Mouse (Mus musculus) midbrain, embryonic 16.5 days (tissue): Measurements from ENCODE around the gene Hsd17b14. TPM values are rescaled to one million over a fixed set of nuclear protein-coding genes. Genes with fewer than 3 reads are reported as not detected.
"Not testable (repeated sequence)": the region's sequence is repeated elsewhere in the genome, so short reads cannot be mapped to it uniquely, and the experiment has no call there.

Source experiments
- ATAC-seq: fragments of 200-750 bp; cut with Nextera tagmentation; 2 replicates; pipeline ENCODE4 v1.8.0; 2017; ENCODE audit warnings: moderate TSS enrichment
- H3K27ac ChIP-seq: fragments of 300-500 bp; sonication (generic); 2 replicates; pipeline ENCODE4 v1.5.1; 2014; ENCODE audit warnings: mild to moderate bottlenecking, low read length, mixed read lengths
- H3K27me3 ChIP-seq: fragments of 300-500 bp; sonication (generic); 2 replicates; pipeline ENCODE4 v1.6.1; 2014; ENCODE audit warnings: low read depth, low read length, mixed read lengths; ENCODE audit not compliant: control insufficient read depth, insufficient read depth
- H3K36me3 ChIP-seq: fragments of 300-500 bp; sonication (generic); 2 replicates; pipeline ENCODE4 v1.6.1; 2014; ENCODE audit warnings: mild to moderate bottlenecking, low read length, moderate library complexity, mixed read lengths; ENCODE audit not compliant: control insufficient read depth, insufficient read depth
- H3K4me1 ChIP-seq: fragments of 300-500 bp; sonication (generic); 2 replicates; pipeline ENCODE4 v1.6.1; 2014; ENCODE audit warnings: mild to moderate bottlenecking, low read length, mixed read lengths; ENCODE audit not compliant: control insufficient read depth, insufficient read depth
- H3K4me2 ChIP-seq: fragments of 300-500 bp; sonication (generic); 2 replicates; pipeline ENCODE4 v1.6.1; 2014; ENCODE audit warnings: mild to moderate bottlenecking, low read length, mixed read lengths
- H3K4me3 ChIP-seq: fragments of 300-500 bp; sonication (generic); 2 replicates; pipeline ENCODE4 v1.5.1; 2014; ENCODE audit warnings: low read depth, mild to moderate bottlenecking, low read length, moderate library complexity, mixed read lengths
- H3K9ac ChIP-seq: fragments of 300-500 bp; sonication (generic); 2 replicates; pipeline ENCODE4 v1.6.1; 2014; ENCODE audit warnings: low read depth, low read length, mixed read lengths
- H3K9me3 ChIP-seq: fragments of 300-500 bp; sonication (generic); replicated peaks from 2 replicates; pipeline ENCODE4 v1.6.1; 2014; ENCODE audit warnings: mild to moderate bottlenecking, low read length, mixed read lengths; ENCODE audit not compliant: control insufficient read depth, poor library complexity, severe bottlenecking
- WGBS: fragments of 180-500 bp; shearing (Covaris S2); extraction: QIAGEN DNeasy Blood & Tissue Kit; methylation state at CpG from one replicate; pipeline ENCODE4 v1.1.7; 2014; 5-methylcytosine and 5-hydroxymethylcytosine counted together
- polyA plus RNA-seq: library from polyadenylated mRNA; unstranded; fragments of >200 nt; fragmentation: Nextera tagmentation; extraction: Ambion mirVana; gene quantifications from 2 replicates; pipeline ENCODE4 v1.2.1, GENCODE M21; 2015

Hsd17b14 gene
- polyA plus RNA-seq, 1 experiment from 2014 or later = 0.21 TPM

DNA sequence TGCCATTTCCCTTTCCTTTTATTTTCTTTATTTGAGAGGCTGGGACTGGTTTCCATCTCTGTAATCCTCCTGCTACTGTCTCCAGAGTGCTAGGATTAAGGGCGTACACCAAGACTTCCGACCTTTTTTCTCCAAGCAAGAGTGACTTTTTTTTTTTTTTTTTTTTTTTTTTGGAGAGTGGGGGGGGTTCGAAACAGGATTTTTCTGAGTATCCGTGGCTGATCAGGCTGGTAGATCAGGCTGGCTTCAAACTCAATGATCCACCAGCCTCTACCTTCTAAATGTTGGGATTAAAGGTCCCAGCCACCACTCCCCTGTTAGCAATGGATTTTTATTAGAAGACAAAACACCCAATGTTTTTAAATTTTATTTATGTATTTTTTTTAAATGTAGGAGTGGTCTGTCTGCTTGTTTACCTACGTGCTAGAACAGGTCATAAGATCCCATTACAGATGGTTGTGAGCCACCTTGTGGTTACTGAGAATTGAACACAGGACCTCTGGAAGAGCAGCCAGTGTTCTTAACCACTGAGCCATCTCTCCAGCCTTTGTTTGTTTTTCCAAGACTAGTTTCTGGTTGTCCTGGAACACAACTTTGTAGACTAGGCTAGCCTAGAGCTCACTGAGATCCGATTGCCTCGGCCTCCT is 28.1 kb upstream of the Hsd17b14 start:
- Histone ChIP-seq H3K9me3 (no peaks in the 10 kb centered on the region), H3K9ac (peak overlapping the region; percentile 78), H3K36me3 (no peaks in the 10 kb centered on the region), H3K27ac (peak overlapping the region; percentile 66; the same call in 1 of the 2 replicates), H3K4me3 (peak overlapping the region; percentile 66), H3K27me3 (0 out of 2 replicates have a peak, but pooled peaks cover 2% of the 10 kb centered on the region), H3K4me2 (peak overlapping the region; percentile 84), H3K4me1 (peaks cover 11% of the 10 kb centered on the region)
- 27% methylated on average over 7 of the region's 7 CpGs for WGBS
- no peak for ATAC-seq

DNA sequence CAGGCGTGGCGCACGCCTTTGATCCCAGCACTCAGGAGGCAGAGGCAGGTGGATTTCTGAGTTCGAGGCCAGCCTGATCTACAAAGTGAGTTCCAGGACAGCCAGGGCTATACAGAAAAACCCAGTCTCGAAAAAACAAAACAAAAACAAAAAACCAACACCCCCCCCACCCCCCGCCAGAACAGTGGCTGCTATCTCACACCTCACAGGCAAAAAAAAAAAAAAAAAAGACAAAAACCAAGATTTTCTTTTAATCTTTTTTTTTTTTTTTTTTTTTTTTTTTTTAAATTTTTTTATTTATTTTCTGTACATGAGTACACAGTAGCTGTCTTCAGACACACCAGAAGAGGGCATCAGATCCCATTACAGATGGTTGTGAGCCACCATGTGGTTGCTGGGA is 27.5 kb upstream of the Hsd17b14 start:
- not testable (repeated sequence) for H3K4me3 ChIP-seq, H3K9ac ChIP-seq, H3K36me3 ChIP-seq, ATAC-seq, H3K9me3 ChIP-seq, H3K27me3 ChIP-seq, H3K27ac ChIP-seq, H3K4me2 ChIP-seq
- WGBS = 96% methylated on average over 6 of the region's 6 CpGs
- H3K4me1 ChIP-seq = peaks cover 11% of the 10 kb centered on the region

DNA sequence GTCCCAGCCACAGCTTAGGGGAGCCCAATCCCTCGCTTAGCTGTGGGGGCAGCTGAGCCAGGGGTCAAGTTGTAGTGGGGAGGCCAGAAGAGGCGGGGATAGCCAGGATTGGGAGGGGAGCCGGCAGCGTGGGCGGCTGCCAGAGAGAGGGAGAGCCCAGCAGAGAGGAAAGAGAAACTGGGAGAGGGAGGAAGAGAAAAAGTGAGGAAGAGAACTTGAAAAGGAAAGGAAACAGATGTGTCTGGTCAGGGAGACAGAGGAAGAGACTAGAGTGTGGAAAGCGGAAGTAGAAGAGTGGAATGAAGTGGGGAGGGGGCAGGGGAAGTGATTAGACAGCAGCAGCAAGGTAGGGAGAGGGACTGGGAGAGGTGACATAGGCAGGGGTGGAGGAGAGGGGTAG is 25.2 kb upstream of the Hsd17b14 start:
- Histone ChIP-seq H3K36me3 (no peaks in the 10 kb centered on the region), H3K4me2 (no peak overlapping the region), H3K27ac (no peak overlapping the region), H3K9me3 (no peaks in the 10 kb centered on the region), H3K9ac (no peak overlapping the region), H3K27me3 (0 out of 2 replicates have a peak, but pooled peaks cover 2% of the 10 kb centered on the region), H3K4me3 (no peak overlapping the region), H3K4me1 (peaks cover 11% of the 10 kb centered on the region)
- ATAC-seq = no peak
- whole genome bisulfite sequencing = 26% methylated on average over 6 of the region's 6 CpGs

DNA sequence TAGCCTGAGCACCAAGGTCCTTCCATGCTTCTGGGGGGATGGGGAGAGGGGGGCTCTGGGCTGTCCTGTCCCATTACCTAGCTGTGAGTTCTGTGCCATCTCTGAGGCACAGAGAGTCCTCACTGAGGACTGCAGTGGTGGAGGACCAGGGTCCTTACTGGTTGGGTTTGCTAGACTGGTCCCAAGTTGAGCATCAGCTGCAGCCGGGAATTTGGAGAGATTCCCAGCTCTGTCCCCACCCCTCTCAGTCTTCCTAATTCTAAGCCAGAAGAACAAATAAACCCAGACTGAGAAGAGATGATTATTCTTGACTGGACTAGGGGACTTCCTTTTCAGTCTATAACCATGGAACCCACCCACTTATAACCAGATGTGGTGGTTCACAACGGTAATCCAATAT is 24.1 kb upstream of the Hsd17b14 start:
- Histone ChIP-seq H3K4me1 (peaks cover under 1% of the 10 kb centered on the region; the same call in 1 of the 2 replicates), H3K9ac (no peak overlapping the region), H3K4me2 (no peak overlapping the region), H3K9me3 (no peaks in the 10 kb centered on the region), H3K36me3 (no peaks in the 10 kb centered on the region), H3K27me3 (0 out of 2 replicates have a peak, but pooled peaks cover 2% of the 10 kb centered on the region), H3K27ac (no peak overlapping the region), H3K4me3 (no peak overlapping the region)
- ATAC-seq = no peak
- WGBS = 79% methylated on average over 2 of the region's 2 CpGs

DNA sequence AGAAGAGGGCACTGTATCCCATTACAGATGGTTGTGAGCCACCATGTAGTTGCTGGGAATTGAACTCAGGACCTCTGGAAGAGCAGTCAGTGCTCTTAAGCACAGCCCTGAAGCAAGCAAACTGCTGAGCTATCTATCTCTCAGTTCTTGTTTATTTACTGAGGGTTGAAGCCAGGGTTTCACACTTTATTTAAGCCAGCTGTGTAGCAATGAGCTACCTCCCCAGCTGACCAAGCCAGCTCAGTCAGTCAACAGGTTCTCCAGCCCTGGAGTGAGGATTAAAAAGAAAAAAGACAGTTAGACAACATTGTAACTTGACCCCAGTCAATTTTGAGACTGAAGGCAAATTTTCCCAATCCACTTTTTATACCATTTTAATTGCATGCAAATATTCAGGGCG is 19.0 kb upstream of the Hsd17b14 start:
- H3K4me1 ChIP-seq = peaks cover 6% of the 10 kb centered on the region; the same call in 1 of the 2 replicates
- H3K27ac ChIP-seq = no peak overlapping the region
- no peaks in the 10 kb centered on the region for H3K36me3 ChIP-seq
- no peak overlapping the region for H3K4me3 ChIP-seq
- H3K9ac ChIP-seq = no peak overlapping the region
- H3K9me3 ChIP-seq = no peaks in the 10 kb centered on the region
- no peaks in the 10 kb centered on the region for H3K27me3 ChIP-seq
- no peak for ATAC-seq
- H3K4me2 ChIP-seq = no peak overlapping the region
- 92% methylated on average over 1 of the region's 1 CpGs for WGBS

DNA sequence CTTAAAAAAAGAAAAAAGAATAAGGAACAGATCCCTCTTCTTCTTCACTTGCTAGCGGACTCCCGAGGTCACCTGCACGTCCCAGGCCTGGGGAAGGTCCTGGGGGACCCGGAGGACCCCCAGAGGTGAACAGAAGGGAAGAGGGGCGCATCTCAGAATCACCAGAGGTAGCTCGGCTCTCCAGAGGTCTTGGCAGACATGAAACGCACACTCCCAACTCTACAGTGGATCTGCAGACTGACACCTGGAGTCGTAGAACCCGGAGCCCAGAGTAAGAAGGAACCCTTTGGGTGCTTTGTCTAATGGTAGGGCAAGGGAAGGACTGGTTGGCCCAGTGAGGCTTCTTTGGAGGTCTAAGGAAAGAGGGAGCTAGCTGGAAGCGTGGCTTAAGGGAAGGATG is 17.1 kb upstream of the Hsd17b14 start:
- Histone ChIP-seq H3K9ac (peak overlapping the region; percentile 82), H3K4me2 (peak overlapping the region; percentile 78), H3K27ac (peak overlapping the region; percentile 74), H3K36me3 (no peaks in the 10 kb centered on the region), H3K4me3 (peak overlapping the region; percentile 55), H3K27me3 (no peaks in the 10 kb centered on the region), H3K4me1 (peaks cover 6% of the 10 kb centered on the region; the same call in 1 of the 2 replicates), H3K9me3 (no peaks in the 10 kb centered on the region)
- ATAC-seq = no peak
- WGBS = 82% methylated on average over 10 of the region's 10 CpGs

DNA sequence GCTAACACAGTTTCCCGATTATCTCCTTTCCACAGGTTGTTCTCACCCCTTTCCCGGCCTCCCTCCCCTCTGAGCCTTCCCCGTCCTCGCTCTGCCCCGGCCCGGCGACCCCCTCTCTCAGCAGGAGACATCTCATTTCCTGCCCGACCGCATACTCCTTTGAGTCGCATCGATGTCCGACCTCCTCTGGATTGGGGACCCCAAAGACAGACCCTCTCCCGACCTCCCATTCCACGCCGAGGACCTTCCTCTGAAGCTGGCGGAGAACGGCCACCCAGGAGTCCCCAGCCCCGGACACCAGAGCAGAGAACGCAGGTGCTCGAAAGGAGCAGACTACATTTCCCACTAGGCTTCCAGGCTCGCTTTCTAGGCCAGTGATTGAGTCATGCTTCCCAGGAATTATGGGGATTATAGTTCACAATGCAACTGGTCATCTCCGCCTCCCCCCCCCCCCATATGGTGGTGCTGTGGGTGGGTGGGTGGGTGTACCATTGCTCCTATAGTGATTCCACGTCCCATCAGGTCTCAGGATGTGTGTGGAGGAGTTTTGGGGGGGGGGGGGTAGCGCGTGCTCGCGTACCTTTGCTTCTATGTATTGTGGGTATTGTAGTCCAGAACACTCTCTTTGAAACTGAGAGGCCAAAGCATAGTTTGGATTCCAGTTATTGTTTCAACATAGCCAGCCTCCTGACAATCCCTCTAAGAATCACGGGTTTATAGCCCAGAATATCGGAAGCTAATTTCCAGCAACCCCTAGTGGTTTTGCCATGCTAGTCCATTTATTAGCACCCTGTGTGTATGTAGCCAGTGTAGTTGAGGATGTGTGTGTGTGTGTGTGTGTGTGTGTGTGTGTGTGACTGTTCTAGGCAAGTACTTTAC is 16.3 kb upstream of the Hsd17b14 start:
- Histone ChIP-seq H3K4me1 (peaks cover 6% of the 10 kb centered on the region; the same call in 1 of the 2 replicates), H3K9me3 (no peaks in the 10 kb centered on the region), H3K36me3 (no peaks in the 10 kb centered on the region), H3K27me3 (no peaks in the 10 kb centered on the region), H3K9ac (peak overlapping the region; percentile 82), H3K4me2 (peak overlapping the region; percentile 78), H3K27ac (peak overlapping the region; percentile 74), H3K4me3 (peak overlapping the region; percentile 55)
- WGBS = under 1% methylated on average over 28 of the region's 29 CpGs
- peak; percentile 92 for ATAC-seq

DNA sequence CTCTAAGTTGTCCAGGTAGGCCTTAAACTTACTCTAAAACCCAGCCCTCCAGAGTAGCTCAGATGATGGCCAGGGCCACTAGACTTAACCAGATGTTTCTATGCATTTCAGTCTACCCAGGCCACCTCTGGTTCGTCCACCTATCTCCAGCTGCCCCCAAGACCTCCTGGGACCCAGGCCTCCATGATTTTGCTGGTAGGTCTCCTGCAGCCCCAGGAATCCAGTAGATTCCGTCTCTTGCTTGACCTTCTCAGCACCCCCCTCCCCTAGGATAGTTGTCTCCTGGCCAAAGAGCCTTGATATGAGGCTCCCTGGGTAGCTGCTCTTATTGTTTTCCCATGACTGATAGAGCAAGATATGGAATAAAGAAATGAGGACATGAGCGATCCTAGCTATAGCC is 15.6 kb upstream of the Hsd17b14 start:
- WGBS = 88% methylated on average over 3 of the region's 3 CpGs
- H3K4me3 ChIP-seq = no peak overlapping the region

DNA sequence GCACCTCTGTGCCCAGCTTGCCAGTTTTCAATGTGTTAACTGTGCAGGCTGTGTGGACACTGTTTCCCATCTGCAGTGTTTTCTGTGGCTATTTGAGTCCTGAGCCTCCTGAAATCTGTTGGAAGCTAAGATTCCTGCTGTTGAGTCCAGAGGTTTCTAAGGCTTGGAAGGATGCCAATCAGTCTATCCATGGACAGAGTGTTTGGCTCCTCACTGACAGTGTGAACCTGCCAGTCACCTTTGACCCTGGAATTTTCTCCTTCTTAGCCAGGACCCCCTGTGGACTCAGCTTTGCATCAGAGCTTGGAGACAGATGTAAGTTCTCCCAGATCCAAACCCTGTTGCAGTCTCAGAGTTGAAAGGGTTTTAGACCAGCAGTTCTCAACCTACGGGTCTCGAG is 14.5 kb upstream of the Hsd17b14 start:
- Histone ChIP-seq H3K4me2 (no peak overlapping the region), H3K4me1 (peaks cover 6% of the 10 kb centered on the region; the same call in 1 of the 2 replicates), H3K27me3 (no peaks in the 10 kb centered on the region), H3K9me3 (no peaks in the 10 kb centered on the region), H3K4me3 (no peak overlapping the region), H3K36me3 (no peaks in the 10 kb centered on the region), H3K27ac (no peak overlapping the region), H3K9ac (no peak overlapping the region)
- ATAC-seq = no peak
- 70% methylated on average over 2 of the region's 2 CpGs for WGBS

More for the DNA sequence above, 15.6 kb upstream of the Hsd17b14 start:
- H3K27me3 ChIP-seq = no peaks in the 10 kb centered on the region
- no peaks in the 10 kb centered on the region for H3K9me3 ChIP-seq
- no peak overlapping the region for H3K4me2 ChIP-seq
- H3K27ac ChIP-seq = no peak overlapping the region
- ATAC-seq = peak; percentile 23; the same call in 1 of the 2 replicates
- H3K9ac ChIP-seq = no peak overlapping the region
- peaks cover 6% of the 10 kb centered on the region; the same call in 1 of the 2 replicates for H3K4me1 ChIP-seq
- no peaks in the 10 kb centered on the region for H3K36me3 ChIP-seq
